Mouse (Mus musculus) urinary bladder, postnatal 14 days (tissue): Measurements from ENCODE around the gene Thnsl1.

Source experiments
- DNase-seq: peaks from one replicate; pipeline ENCODE4 v3.0.0; 2021; ENCODE audit warnings: low spot score

The Thnsl1 gene

GRCm38 (mm10) chr2:21204912-21205830 lies at the start of gene Thnsl1, which contains the start of gene Enkur:
Gene Thnsl1, plus strand, starts transcription at chr2:21205724.
Gene Enkur, minus strand, starts transcription at chr2:21205365.
- peak; percentile 98 for DNase-seq

DNA sequence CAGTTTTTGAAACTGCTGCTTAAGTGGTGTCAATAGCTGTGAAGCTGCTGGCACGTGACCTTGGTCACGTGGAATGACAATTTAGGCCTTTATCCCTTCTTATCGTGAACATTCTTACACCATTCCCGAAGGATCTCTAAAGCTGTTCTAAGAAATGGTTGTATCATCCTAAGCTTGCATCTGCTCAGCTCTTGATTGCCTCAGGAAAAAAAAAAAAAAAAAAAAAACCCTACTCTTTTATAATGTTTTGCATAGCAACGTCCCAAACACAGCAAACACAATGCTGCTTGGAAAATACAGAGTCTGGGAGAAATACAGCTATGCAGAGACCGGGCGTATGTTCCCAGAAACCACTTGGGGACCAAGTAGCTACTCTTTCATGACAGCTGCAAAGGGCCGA lies 41.2 kb upstream of the Thnsl1 start:
- DNase-seq = no peak

DNA sequence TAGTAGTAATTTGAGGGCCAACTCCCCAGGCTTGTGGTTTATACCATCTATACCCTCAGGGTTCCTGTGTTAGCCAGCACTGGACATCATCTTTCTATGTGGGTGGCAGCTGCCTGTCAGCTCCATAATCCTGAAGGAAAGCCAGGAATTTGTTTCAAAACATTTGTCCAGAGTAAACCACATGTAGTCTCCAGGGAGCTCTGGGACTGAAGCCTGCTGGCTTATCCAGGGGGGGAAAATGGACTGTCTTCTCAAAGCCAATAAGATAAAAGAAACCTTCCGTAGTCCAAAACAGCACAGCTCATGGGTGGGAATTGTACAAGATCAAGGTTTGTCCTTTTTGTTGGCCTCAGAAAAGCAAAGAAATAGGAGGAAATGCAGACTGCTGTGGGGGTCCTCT lies 37.6 kb upstream of the Thnsl1 start:
- peak; percentile 22 for DNase-seq

DNA sequence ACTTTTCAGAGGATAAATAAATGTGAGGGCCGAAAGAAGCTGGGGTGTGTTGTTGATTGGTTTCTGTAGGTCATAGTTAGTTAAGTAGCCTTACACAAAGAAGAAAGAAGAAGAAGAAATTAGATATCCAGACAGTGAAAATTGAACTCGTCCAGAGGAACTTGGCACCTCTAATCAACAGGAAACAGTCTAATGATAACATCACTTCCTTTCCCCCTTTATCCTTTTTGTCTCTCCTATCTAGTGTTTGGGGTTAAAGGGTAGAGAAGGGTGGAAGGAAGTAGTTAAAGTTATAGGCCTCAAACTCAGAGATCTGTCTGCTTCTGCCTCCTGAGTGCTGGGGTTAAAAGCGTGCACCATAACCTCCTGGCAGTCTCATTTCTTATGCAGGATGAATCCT lies 32.7 kb upstream of the Thnsl1 start:
- DNase-seq = no peak

DNA sequence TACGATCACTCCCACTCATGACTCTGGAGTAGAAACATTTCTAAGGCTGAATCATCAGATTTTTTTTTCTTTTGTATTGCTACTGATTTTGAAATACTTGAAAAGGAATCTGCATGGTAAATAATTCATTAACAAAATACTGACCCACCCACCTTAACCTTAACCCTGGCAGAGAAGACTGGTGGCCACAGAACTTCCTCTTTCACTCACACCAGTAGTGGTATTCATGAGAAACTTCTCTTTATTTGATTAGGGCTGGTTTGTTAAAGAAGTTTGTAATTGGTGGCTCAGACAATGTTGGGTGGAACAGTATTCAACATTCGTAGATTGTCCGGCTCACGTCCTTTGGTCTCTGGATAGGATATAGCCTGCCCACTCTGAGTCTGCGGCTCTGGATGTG lies 26.4 kb upstream of the Thnsl1 start:
- DNase-seq = no peak

DNA sequence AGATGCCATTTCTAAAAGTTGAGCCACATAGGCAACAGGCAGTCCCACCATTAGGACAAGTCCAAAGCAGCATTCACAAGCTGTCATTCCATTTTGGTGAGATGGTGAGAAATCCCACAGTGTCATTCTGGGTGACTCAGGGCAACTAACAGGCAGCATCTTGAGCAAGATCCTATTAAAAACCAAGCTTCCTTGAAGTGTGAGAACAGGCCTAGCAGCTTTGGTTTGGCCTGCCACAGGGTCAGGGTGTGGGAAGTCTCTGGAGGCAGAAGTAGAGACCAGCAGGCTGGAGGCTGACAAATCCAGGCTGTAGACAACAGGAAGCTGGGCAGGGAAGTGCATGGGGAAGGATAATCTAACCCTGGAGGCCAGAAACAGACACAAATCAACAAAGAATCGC lies 22.7 kb upstream of the Thnsl1 start:
- peak; percentile 25 for DNase-seq

- DNase-seq = peak; percentile 73
Observed at GRCm38 (mm10) chr2:21187576-21187975, 17.9 kb upstream of the Thnsl1 start.

GRCm38 (mm10) chr2:21188610-21189009 lies 16.9 kb upstream of the Thnsl1 start:
- DNase-seq = no peak

DNA sequence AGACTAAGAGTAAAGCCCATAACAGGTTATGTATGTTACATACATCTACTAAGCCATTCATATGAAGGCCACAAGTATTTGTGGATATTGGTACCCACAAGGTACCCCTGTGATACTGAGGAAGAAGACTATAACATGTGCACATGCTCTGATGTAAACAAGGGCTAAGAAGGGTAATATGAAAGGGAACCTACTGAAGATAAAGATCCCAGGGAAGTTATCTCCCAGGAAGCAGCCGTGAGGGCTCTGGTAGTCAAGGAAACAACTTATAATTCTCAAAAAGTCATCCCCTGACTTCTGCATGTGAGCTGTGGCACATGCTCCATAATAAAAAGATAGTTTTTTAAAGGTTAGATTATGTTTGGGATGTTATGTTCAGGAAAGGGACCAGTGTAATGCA lies 14.3 kb upstream of the Thnsl1 start:
- DNase-seq = no peak

DNA sequence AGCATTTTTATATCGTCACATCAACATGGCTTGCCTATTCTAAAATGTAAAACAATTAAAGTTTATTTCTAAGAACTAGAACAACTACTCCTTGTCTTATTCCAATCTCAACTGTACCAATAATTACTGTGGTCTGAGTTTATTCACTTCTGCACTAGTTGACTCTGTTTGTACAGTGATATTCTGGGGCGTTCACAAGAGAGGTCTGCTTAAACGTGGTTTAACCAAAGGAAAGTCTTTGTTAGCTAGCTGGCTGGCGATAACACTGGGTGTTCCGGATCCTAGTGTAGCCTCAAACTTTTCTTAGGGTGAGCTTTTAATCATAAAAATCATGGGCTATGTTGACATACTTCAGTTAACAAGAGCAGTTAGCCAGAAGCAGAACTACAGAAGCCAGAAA lies 10.3 kb upstream of the Thnsl1 start:
- no peak for DNase-seq

GRCm38 (mm10) chr2:21199051-21199450 lies 6.5 kb upstream of the Thnsl1 start:
- DNase-seq = no peak

DNA sequence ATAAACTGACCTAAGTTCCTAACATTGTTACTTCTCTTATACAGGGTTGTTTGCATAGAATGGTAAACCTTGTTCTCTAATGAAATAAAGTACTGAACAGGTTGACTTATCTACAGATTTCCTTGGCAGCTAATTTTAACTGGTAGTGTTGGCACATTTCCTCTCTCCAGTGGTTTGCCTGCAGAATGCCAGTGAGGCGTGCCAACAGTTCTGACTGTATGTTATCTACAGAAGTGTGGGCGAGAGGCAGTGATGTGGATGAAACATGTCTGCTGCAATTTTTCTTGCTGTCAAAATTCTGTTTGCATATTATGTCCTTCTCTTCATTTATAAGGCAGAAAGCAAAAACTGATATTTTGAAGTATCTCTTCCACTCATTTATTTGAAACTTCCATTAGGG lies 2.8 kb upstream of the Thnsl1 start:
- no peak for DNase-seq

GRCm38 (mm10) chr2:21205831-21206159 lies 271 bp downstream of the Thnsl1 start:
- DNase-seq = no peak

DNA sequence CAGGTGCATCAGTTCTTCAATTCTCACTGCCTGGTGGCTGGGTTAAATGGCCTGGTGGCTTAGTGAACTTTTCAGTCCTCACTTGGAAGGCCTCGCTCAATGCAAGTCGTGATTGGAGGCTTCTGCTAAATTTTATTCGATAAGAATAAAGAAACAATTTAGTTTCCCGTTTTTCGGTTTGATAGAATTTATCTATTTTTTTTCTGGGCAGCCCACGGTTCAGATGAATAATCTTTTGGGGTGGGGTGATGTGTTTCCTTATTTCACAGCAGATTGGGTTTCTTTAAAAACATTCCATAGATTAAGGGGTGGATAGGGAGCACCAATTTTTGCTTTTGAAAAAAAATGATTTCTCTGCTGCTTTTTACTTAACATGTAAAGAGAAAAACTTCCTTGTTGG lies 754 bp downstream of the Thnsl1 start:
- DNase-seq = no peak

- DNase-seq = no peak
Observed at GRCm38 (mm10) chr2:21211361-21211760, 5.8 kb downstream of the Thnsl1 start.

DNA sequence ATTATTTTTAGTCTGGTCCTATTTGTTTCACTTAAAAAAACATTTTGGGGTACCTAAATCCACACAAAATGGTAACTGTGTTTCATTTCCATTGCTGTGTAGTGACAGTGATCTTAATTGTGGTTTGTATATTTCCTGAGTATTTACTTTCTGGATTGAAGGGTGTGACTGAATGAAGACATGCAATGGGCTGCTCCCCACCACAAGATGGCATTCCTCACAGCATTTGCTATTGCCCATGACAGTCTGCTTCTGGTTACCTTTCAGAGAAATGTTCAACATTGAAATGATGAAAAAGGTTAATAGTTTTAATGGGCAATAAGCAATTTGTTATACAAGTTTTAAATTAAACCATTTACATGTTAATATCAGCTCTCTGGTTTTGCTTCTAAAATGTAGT lies 8.8 kb downstream of the Thnsl1 start:
- no peak for DNase-seq

DNA sequence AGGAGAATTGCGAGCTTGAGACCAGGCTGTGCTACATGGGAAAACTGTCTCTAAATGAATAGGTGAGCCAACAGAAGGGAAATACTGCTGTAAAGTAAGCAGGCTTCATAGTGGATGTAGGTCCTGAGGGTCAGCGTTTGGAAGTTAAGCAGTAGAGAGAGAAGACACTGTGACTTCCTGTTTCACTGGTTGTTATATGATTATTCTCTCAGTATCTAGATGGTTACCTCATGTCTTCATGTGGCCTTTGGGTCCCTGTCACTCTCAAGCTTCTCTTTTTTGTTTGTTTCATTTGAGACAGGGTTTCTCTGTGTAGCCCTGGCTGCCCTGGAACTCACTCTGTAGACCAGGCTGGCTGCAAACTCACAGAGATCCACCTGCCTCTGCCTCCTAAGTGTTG lies 9.8 kb downstream of the Thnsl1 start:
- no peak for DNase-seq

GRCm38 (mm10) chr2:21222453-21223384 lies 17.2 kb downstream of the Thnsl1 start:
- no peak for DNase-seq

- DNase-seq = no peak
Observed at GRCm38 (mm10) chr2:21230276-21230675, 24.8 kb downstream of the Thnsl1 start.

DNA sequence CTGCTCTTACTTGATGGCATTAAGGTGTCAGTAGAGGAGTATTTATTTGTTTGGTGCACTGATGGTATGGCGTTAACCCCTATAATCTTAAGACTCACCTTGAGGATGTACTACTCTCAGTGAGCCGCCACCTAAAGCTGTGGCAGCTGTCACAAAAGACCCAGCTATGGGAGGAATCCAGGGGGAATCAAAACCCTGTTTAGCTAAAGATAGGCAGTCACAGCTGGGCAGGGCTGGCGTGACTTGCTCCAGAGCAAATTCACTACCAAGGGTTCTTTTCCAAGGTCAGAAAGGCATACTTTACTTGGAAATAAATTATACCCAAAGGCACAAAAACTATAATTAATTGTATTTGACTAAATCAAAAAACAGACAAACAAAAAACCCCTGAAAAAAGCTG lies 25.6 kb downstream of the Thnsl1 start:
- DNase-seq = no peak

GRCm38 (mm10) chr2:21234871-21235648 lies 29.5 kb downstream of the Thnsl1 start:
- peak; percentile 69 for DNase-seq

GRCm38 (mm10) chr2:21235844-21236386 lies 30.4 kb downstream of the Thnsl1 start:
- DNase-seq = no peak
